Mouse (Mus musculus) stomach, postnatal 0 days (tissue): ENCODE measurements around the gene Bysl.

ENCODE experiments used
- CTCF ChIP-seq: IDR thresholded peaks from 2 replicates; pipeline ENCODE4 v1.5.1; 2016; ENCODE audit warnings: antibody characterized with exemption, low read depth, mild to moderate bottlenecking, moderate library complexity
- EP300 ChIP-seq: optimal IDR thresholded peaks from 2 replicates; pipeline ENCODE3; 2016; ENCODE audit warnings: antibody characterized with exemption

GRCm38 (mm10) chr17:47630678-47631065 lies 19.4 kb upstream of the Bysl start, which contains the start of gene Usp49:
- TF ChIP-seq EP300, result no peak
- no peak for TF ChIP-seq CTCF
